Mouse (Mus musculus): ENCODE results near the gene Rcan2.

GRCm38 (mm10) chr17:43959797-43960196, 158.6 kb downstream of the Rcan2 start:
- no peak for TF ChIP-seq CTCF (IDR thresholded peaks at IDR 0.05; ENCODE audit: low read depth)
- TF ChIP-seq EP300 (IDR thresholded peaks at IDR 0.05; ENCODE audit: low read depth): no peak
